Mouse (Mus musculus): ENCODE measurements around the gene Cyp20a1. TPM values are rescaled to one million over a fixed set of nuclear protein-coding genes. Genes with fewer than 3 reads are reported as not detected.

Gene Cyp20a1
- polyA plus RNA-seq, 1 experiment from 2014 or later, result 18.2 TPM

GRCm38 (mm10) chr1:60409168-60409828 lies 66.2 kb downstream of the Cyp20a1 start, which contains the start of gene Abi2:
TSS of gene Abi2 (plus strand) at chr1:60409619.
- Histone ChIP-seq H3K9me3 (replicated peaks) (no peaks in the 10 kb centered on the region), H3K27me3 (replicated peaks) (no peaks in the 10 kb centered on the region), H3K4me2 (peak within 1 kb of the TSS; percentile 62), H3K4me3 (replicated peaks) (peak within 1 kb of the TSS; percentile 91), H3K9ac (replicated peaks) (peak within 1 kb of the TSS; percentile 96), H3K27ac (replicated peaks) (peak within 1 kb of the TSS; percentile 98), H3K36me3 (no peaks in the 10 kb centered on the region), H3K4me1 (peaks cover 22% of the 10 kb centered on the region)
- ATAC-seq (ENCODE audit: low FRiP score), result peak; percentile 93
- under 1% methylated on average over 55 of the region's 69 CpGs for WGBS

DNA sequence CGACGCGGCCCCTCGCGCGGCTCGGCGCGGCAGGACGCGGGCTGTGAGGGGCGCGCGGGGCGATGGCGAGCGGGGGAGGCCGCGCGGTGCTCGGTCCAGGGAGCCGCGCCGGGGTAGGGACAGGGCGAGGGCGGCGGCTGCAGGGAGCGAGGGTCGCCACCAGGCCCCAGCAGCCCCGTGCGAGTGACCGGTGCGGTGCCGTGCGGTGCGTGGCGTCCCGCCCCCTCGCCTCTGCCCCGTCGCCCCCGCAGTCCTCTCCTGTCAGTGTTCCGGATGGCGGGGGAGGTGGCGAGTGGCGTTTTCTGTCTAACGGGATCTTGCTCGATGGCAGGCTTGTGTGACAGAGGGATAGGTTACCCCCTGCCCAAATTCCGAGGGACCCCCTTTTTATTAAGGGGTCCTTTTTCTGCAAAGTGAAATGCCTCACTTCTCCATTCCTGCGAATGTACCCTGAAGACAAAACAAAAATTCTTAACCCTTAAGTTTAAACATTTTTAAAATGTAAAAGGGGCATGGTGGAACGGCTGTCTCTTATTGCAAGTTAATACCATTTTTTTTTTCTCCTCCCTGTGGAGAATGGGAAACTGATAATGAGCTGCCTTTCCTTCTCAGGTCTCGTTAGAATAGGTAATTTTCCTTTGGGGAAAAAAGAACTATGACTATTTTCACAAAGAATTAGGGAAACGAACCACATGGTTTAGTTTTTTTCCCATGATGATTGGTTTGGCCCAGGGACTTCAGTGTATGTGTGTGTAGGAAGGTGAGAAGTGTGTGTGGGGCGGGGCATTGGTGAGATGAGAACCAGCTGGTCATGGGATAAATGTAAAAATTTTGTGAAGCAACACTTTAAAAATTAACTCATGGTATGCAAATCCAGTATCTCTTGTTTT lies 67.0 kb downstream of the Cyp20a1 start:
- ATAC-seq (ENCODE audit: low FRiP score), result peak; percentile 80
- Histone ChIP-seq H3K4me2 (peak overlapping the region; percentile 62), H3K4me3 (replicated peaks) (peak overlapping the region; percentile 91), H3K27ac (replicated peaks) (peak overlapping the region; percentile 98), H3K9me3 (replicated peaks) (no peaks in the 10 kb centered on the region), H3K9ac (replicated peaks) (peak overlapping the region; percentile 96), H3K4me1 (peaks cover 22% of the 10 kb centered on the region), H3K36me3 (no peaks in the 10 kb centered on the region), H3K27me3 (replicated peaks) (no peaks in the 10 kb centered on the region)
- WGBS, result 2% methylated on average over 39 of the region's 54 CpGs

DNA sequence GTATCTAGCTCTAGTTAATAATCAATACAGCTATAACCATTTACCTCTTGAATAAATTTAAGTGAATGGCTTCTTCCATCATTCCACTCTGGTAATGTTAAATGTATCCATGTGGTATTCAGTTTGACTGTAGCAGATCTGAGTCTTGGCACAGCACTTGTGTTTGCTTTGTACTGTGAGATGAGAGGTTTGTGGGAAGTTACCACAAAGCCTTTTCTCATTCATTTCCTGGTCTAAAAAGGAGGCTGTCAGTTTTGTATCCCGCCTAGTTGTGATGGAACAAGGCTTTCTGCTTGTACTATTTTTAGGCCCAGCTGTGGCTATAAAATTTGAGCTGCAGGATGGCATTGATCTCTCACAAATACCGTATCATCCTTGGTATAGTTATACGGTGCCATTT lies 73.6 kb downstream of the Cyp20a1 start:
- Histone ChIP-seq H3K9ac (replicated peaks) (no peak overlapping the region), H3K27me3 (replicated peaks) (no peaks in the 10 kb centered on the region), H3K36me3 (no peaks in the 10 kb centered on the region), H3K9me3 (replicated peaks) (no peaks in the 10 kb centered on the region), H3K4me3 (replicated peaks) (no peak overlapping the region), H3K4me2 (no peak overlapping the region), H3K4me1 (peaks cover 10% of the 10 kb centered on the region), H3K27ac (replicated peaks) (0 out of 2 replicates have a peak overlapping the region, but pooled peaks have one; percentile 18)
- 69% methylated on average over 3 of the region's 3 CpGs for WGBS
- no peak for ATAC-seq (ENCODE audit: low FRiP score)

GRCm38 (mm10) chr1:60423882-60424281 lies 80.8 kb downstream of the Cyp20a1 start:
- H3K4me1 ChIP-seq, result 0 out of 2 replicates have a peak, but pooled peaks cover 2% of the 10 kb centered on the region
- H3K4me2 ChIP-seq, result no peak overlapping the region
- H3K27ac ChIP-seq (replicated peaks), result no peak overlapping the region
- no peaks in the 10 kb centered on the region for H3K27me3 ChIP-seq (replicated peaks)
- 91% methylated on average over 1 of the region's 1 CpGs for WGBS
- H3K9ac ChIP-seq (replicated peaks), result no peak overlapping the region
- H3K9me3 ChIP-seq (replicated peaks), result no peaks in the 10 kb centered on the region
- ATAC-seq (ENCODE audit: low FRiP score), result no peak
- no peak overlapping the region for H3K4me3 ChIP-seq (replicated peaks)
- no peaks in the 10 kb centered on the region for H3K36me3 ChIP-seq

DNA sequence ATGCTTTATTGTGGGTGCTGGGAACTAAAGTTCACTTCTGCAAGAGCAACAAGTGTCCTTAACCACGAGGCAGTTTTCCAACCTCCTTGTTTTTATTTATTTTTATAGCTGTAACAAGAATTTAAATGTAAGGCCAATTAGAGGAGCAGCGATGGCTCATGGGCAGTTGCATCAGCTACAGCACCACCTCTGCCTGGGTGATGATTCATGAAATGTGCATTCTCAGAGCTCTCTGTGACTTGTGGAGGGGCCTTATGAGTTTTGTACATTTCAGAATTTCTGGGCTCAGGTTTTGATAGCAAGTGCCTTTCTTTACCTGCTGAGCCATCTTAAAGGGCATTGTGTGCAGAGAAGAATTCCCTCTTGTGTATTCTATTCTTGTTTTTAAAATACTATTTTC lies 85.2 kb downstream of the Cyp20a1 start:
- Histone ChIP-seq H3K27me3 (replicated peaks) (no peaks in the 10 kb centered on the region), H3K27ac (replicated peaks) (no peak overlapping the region), H3K4me1 (peaks cover 8% of the 10 kb centered on the region; the same call in 1 of the 2 replicates), H3K9me3 (replicated peaks) (no peaks in the 10 kb centered on the region; the same call in 1 of the 2 replicates), H3K4me3 (replicated peaks) (no peak overlapping the region), H3K9ac (replicated peaks) (no peak overlapping the region), H3K36me3 (no peaks in the 10 kb centered on the region), H3K4me2 (no peak overlapping the region)
- no peak for ATAC-seq (ENCODE audit: low FRiP score)
- 84% methylated on average over 2 of the region's 2 CpGs for WGBS

GRCm38 (mm10) chr1:60428932-60429331 lies 85.8 kb downstream of the Cyp20a1 start:
- Histone ChIP-seq H3K27ac (replicated peaks) (no peak overlapping the region), H3K36me3 (no peaks in the 10 kb centered on the region), H3K9ac (replicated peaks) (no peak overlapping the region), H3K4me2 (no peak overlapping the region), H3K4me1 (peaks cover 8% of the 10 kb centered on the region; the same call in 1 of the 2 replicates), H3K9me3 (replicated peaks) (no peaks in the 10 kb centered on the region; the same call in 1 of the 2 replicates), H3K4me3 (replicated peaks) (no peak overlapping the region), H3K27me3 (replicated peaks) (no peaks in the 10 kb centered on the region)
- 69% methylated on average over 2 of the region's 2 CpGs for WGBS
- no peak for ATAC-seq (ENCODE audit: low FRiP score)

DNA sequence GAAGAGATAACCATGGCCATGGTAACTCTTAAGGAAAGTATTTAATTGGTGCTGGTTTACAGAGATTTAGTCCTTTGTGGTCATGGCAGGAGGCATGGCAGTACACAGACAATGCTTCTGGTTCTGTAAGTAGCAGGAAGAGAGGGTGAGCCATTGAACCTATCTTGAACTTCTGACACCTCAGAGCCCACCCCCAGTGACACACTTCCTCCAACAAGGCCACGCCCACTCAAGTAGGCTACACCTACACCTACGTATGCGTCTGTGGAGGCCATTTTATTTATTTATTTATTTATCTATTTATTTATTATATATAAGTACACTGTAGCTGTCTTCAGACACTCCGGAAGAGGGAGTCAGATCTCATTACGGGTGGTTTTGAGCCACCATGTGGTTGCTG lies 88.4 kb downstream of the Cyp20a1 start:
- H3K27me3 ChIP-seq (replicated peaks), result no peaks in the 10 kb centered on the region
- no peak overlapping the region for H3K27ac ChIP-seq (replicated peaks)
- no peak overlapping the region for H3K9ac ChIP-seq (replicated peaks)
- H3K4me2 ChIP-seq, result no peak overlapping the region
- H3K4me3 ChIP-seq (replicated peaks), result no peak overlapping the region
- H3K9me3 ChIP-seq (replicated peaks), result no peaks in the 10 kb centered on the region; the same call in 1 of the 2 replicates
- ATAC-seq (ENCODE audit: low FRiP score), result no peak
- 92% methylated on average over 5 of the region's 5 CpGs for WGBS
- H3K36me3 ChIP-seq, result no peaks in the 10 kb centered on the region
- peaks cover 8% of the 10 kb centered on the region; the same call in 1 of the 2 replicates for H3K4me1 ChIP-seq

DNA sequence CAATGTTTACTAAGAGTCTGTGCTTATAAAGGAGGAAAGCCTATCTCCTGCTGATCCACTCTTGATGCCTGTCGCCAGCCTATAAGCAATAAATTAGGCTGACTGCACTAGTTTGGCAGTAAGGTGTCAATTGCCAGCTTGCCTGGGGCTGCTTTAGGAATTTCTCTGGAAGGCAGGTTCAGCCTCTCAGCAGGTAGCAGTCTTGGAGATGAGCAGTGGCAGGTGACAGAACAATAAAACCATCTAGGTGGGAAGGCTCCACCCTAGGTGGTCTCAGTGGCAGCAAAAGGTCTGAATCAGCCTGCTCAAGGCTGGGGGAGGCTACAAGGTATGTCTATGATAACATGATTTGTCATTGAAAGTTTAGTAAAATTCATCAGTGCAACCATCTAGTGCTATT lies 89.4 kb downstream of the Cyp20a1 start:
- ATAC-seq (ENCODE audit: low FRiP score), result no peak

More for the DNA sequence above, 89.4 kb downstream of the Cyp20a1 start:
- no peaks in the 10 kb centered on the region for H3K36me3 ChIP-seq
- no peak overlapping the region for H3K4me3 ChIP-seq (replicated peaks)
- no peaks in the 10 kb centered on the region for H3K27me3 ChIP-seq (replicated peaks)
- H3K9ac ChIP-seq (replicated peaks), result no peak overlapping the region
- H3K27ac ChIP-seq (replicated peaks), result no peak overlapping the region
- H3K4me1 ChIP-seq, result peaks cover 8% of the 10 kb centered on the region; the same call in 1 of the 2 replicates
- H3K4me2 ChIP-seq, result no peak overlapping the region
- 22% methylated on average over 1 of the region's 1 CpGs for WGBS
- no peaks in the 10 kb centered on the region; the same call in 1 of the 2 replicates for H3K9me3 ChIP-seq (replicated peaks)

Other genes starting within 250 kb of the Cyp20a1 start
- gene Carf, start 245.1 kb upstream of the Cyp20a1 start, polyA plus RNA-seq (2015; fragmentation: Nextera tagmentation; extraction: Ambion mirVana), result 7.2 and 7.4 TPM in 2 replicates
- gene Wdr12, start 244.7 kb upstream of the Cyp20a1 start, polyA plus RNA-seq (2015; fragmentation: Nextera tagmentation; extraction: Ambion mirVana), result 49.2 and 53.1 TPM in 2 replicates
- gene Nbeal1, start 162.7 kb upstream of the Cyp20a1 start, polyA plus RNA-seq (2015; fragmentation: Nextera tagmentation; extraction: Ambion mirVana), result 6.3 TPM in 2 replicates
- 67.3 and 73.0 TPM in 2 replicates for gene Abi2, start 66.3 kb downstream of the Cyp20a1 start, polyA plus RNA-seq (2015; fragmentation: Nextera tagmentation; extraction: Ambion mirVana)
- gene Raph1, start 223.8 kb downstream of the Cyp20a1 start, polyA plus RNA-seq (2015; fragmentation: Nextera tagmentation; extraction: Ambion mirVana), result 23.2 and 27.8 TPM in 2 replicates